Mouse (Mus musculus): ENCODE results near the gene Cenpm.

GRCm38 (mm10) chr15:82244115-82244804 is at the start of gene Cenpm:
- TF ChIP-seq POLR2A (IDR thresholded peaks at IDR 0.05; ENCODE audit: insufficient read depth, low read depth, low read length) (no peak; the same call in 1 of the 2 replicates), CTCF (IDR thresholded peaks at IDR 0.05; ENCODE audit: insufficient read depth, low read depth, low read length) (no peak)

All from olfactory bulb, adult 2 months (tissue).